Mouse (Mus musculus): ENCODE measurements around the gene Ptpre. TPM values are rescaled to one million over a fixed set of nuclear protein-coding genes. Genes with fewer than 3 reads are reported as not detected.
A peak's percentile ranks its signal among the peaks of the same experiment; 100 is the strongest.

Gene Ptpre
- polyA plus RNA-seq, 1 experiment from 2014 or later: 1.0 TPM

- no peak for ATAC-seq (replicated peaks; ENCODE audit: insufficient number of reproducible peaks, low FRiP score, low TSS enrichment, low read depth)
- WGBS: 88% methylated on average over 4 of the region's 4 CpGs
- Histone ChIP-seq H3K27ac (replicated peaks; ENCODE audit: low read depth, low read length) (no peak overlapping the region), H3K4me2 (ENCODE audit: low read depth, low read length) (no peak overlapping the region), H3K27me3 (ENCODE audit: control insufficient read depth, insufficient read depth, low read length) (no peaks in the 10 kb centered on the region), H3K9me3 (replicated peaks; ENCODE audit: control insufficient read depth, low read length) (no peaks in the 10 kb centered on the region), H3K4me1 (ENCODE audit: control insufficient read depth, insufficient read depth, low read length) (no peaks in the 10 kb centered on the region), H3K36me3 (replicated peaks; ENCODE audit: control insufficient read depth, insufficient read depth, low read depth, low read length) (no peaks in the 10 kb centered on the region), H3K4me3 (ENCODE audit: low read depth, low read length) (no peak overlapping the region), H3K9ac (replicated peaks; ENCODE audit: low read length) (no peak overlapping the region)
- DNase-seq (ENCODE audit: low spot score): no peak
These were observed 28.7 kb upstream of the Ptpre start for GRCm38 (mm10) chr7:135508602-135509001.

GRCm38 (mm10) chr7:135509272-135509671 is 28.0 kb upstream of the Ptpre start:
- H3K27ac ChIP-seq (replicated peaks; ENCODE audit: low read depth, low read length): no peak overlapping the region
- no peak for ATAC-seq (replicated peaks; ENCODE audit: insufficient number of reproducible peaks, low FRiP score, low TSS enrichment, low read depth)
- H3K36me3 ChIP-seq (replicated peaks; ENCODE audit: control insufficient read depth, insufficient read depth, low read depth, low read length): no peaks in the 10 kb centered on the region
- H3K9me3 ChIP-seq (replicated peaks; ENCODE audit: control insufficient read depth, low read length): no peaks in the 10 kb centered on the region
- DNase-seq (ENCODE audit: low spot score): no peak
- H3K27me3 ChIP-seq (ENCODE audit: control insufficient read depth, insufficient read depth, low read length): no peaks in the 10 kb centered on the region
- 89% methylated on average over 3 of the region's 3 CpGs for WGBS
- H3K9ac ChIP-seq (replicated peaks; ENCODE audit: low read length): no peak overlapping the region
- H3K4me3 ChIP-seq (ENCODE audit: low read depth, low read length): no peak overlapping the region
- no peaks in the 10 kb centered on the region for H3K4me1 ChIP-seq (ENCODE audit: control insufficient read depth, insufficient read depth, low read length)
- no peak overlapping the region for H3K4me2 ChIP-seq (ENCODE audit: low read depth, low read length)

- no peak for DNase-seq (ENCODE audit: low spot score)
- whole genome bisulfite sequencing: 86% methylated on average over 5 of the region's 5 CpGs
- Histone ChIP-seq H3K27me3 (ENCODE audit: control insufficient read depth, insufficient read depth, low read length) (no peaks in the 10 kb centered on the region), H3K4me2 (ENCODE audit: low read depth, low read length) (no peak overlapping the region), H3K9ac (replicated peaks; ENCODE audit: low read length) (no peak overlapping the region), H3K36me3 (replicated peaks; ENCODE audit: control insufficient read depth, insufficient read depth, low read depth, low read length) (no peaks in the 10 kb centered on the region), H3K9me3 (replicated peaks; ENCODE audit: control insufficient read depth, low read length) (no peaks in the 10 kb centered on the region), H3K27ac (replicated peaks; ENCODE audit: low read depth, low read length) (no peak overlapping the region), H3K4me3 (ENCODE audit: low read depth, low read length) (no peak overlapping the region), H3K4me1 (ENCODE audit: control insufficient read depth, insufficient read depth, low read length) (no peaks in the 10 kb centered on the region)
- no peak for ATAC-seq (replicated peaks; ENCODE audit: insufficient number of reproducible peaks, low FRiP score, low TSS enrichment, low read depth)
These were observed 26.9 kb upstream of the Ptpre start for GRCm38 (mm10) chr7:135510431-135510830.

GRCm38 (mm10) chr7:135511723-135512122 is 25.6 kb upstream of the Ptpre start:
- no peak overlapping the region for H3K9ac ChIP-seq (replicated peaks; ENCODE audit: low read length)
- DNase-seq (ENCODE audit: low spot score): no peak
- no peaks in the 10 kb centered on the region for H3K27me3 ChIP-seq (ENCODE audit: control insufficient read depth, insufficient read depth, low read length)
- H3K9me3 ChIP-seq (replicated peaks; ENCODE audit: control insufficient read depth, low read length): no peaks in the 10 kb centered on the region
- no peak overlapping the region for H3K4me2 ChIP-seq (ENCODE audit: low read depth, low read length)
- no peaks in the 10 kb centered on the region for H3K36me3 ChIP-seq (replicated peaks; ENCODE audit: control insufficient read depth, insufficient read depth, low read depth, low read length)
- no peak for ATAC-seq (replicated peaks; ENCODE audit: insufficient number of reproducible peaks, low FRiP score, low TSS enrichment, low read depth)
- H3K4me3 ChIP-seq (ENCODE audit: low read depth, low read length): no peak overlapping the region
- 83% methylated on average over 3 of the region's 3 CpGs for WGBS
- H3K4me1 ChIP-seq (ENCODE audit: control insufficient read depth, insufficient read depth, low read length): no peaks in the 10 kb centered on the region
- H3K27ac ChIP-seq (replicated peaks; ENCODE audit: low read depth, low read length): no peak overlapping the region

GRCm38 (mm10) chr7:135517191-135517590 is 20.1 kb upstream of the Ptpre start:
- no peak for ATAC-seq (replicated peaks; ENCODE audit: insufficient number of reproducible peaks, low FRiP score, low TSS enrichment, low read depth)
- no peak for DNase-seq (ENCODE audit: low spot score)
- 38% methylated on average over 4 of the region's 4 CpGs for WGBS

GRCm38 (mm10) chr7:135520241-135520640 is 17.0 kb upstream of the Ptpre start:
- Histone ChIP-seq H3K4me3 (ENCODE audit: low read depth, low read length) (no peak overlapping the region), H3K4me2 (ENCODE audit: low read depth, low read length) (no peak overlapping the region), H3K4me1 (ENCODE audit: control insufficient read depth, insufficient read depth, low read length) (no peaks in the 10 kb centered on the region), H3K27me3 (ENCODE audit: control insufficient read depth, insufficient read depth, low read length) (no peaks in the 10 kb centered on the region), H3K9me3 (replicated peaks; ENCODE audit: control insufficient read depth, low read length) (no peaks in the 10 kb centered on the region), H3K9ac (replicated peaks; ENCODE audit: low read length) (no peak overlapping the region), H3K27ac (replicated peaks; ENCODE audit: low read depth, low read length) (no peak overlapping the region), H3K36me3 (replicated peaks; ENCODE audit: control insufficient read depth, insufficient read depth, low read depth, low read length) (no peaks in the 10 kb centered on the region)
- WGBS: 63% methylated on average over 5 of the region's 5 CpGs
- no peak for ATAC-seq (replicated peaks; ENCODE audit: insufficient number of reproducible peaks, low FRiP score, low TSS enrichment, low read depth)
- no peak for DNase-seq (ENCODE audit: low spot score)

More at GRCm38 (mm10) chr7:135517191-135517590, 20.1 kb upstream of the Ptpre start:
- H3K4me1 ChIP-seq (ENCODE audit: control insufficient read depth, insufficient read depth, low read length): no peaks in the 10 kb centered on the region
- no peak overlapping the region for H3K9ac ChIP-seq (replicated peaks; ENCODE audit: low read length)
- H3K36me3 ChIP-seq (replicated peaks; ENCODE audit: control insufficient read depth, insufficient read depth, low read depth, low read length): no peaks in the 10 kb centered on the region
- no peaks in the 10 kb centered on the region for H3K9me3 ChIP-seq (replicated peaks; ENCODE audit: control insufficient read depth, low read length)
- H3K27ac ChIP-seq (replicated peaks; ENCODE audit: low read depth, low read length): no peak overlapping the region
- no peak overlapping the region for H3K4me3 ChIP-seq (ENCODE audit: low read depth, low read length)
- H3K4me2 ChIP-seq (ENCODE audit: low read depth, low read length): no peak overlapping the region
- H3K27me3 ChIP-seq (ENCODE audit: control insufficient read depth, insufficient read depth, low read length): no peaks in the 10 kb centered on the region

- Histone ChIP-seq H3K4me2 (ENCODE audit: low read depth, low read length) (no peak overlapping the region), H3K36me3 (replicated peaks; ENCODE audit: control insufficient read depth, insufficient read depth, low read depth, low read length) (no peaks in the 10 kb centered on the region), H3K9ac (replicated peaks; ENCODE audit: low read length) (no peak overlapping the region), H3K4me1 (ENCODE audit: control insufficient read depth, insufficient read depth, low read length) (no peaks in the 10 kb centered on the region), H3K27ac (replicated peaks; ENCODE audit: low read depth, low read length) (no peak overlapping the region), H3K9me3 (replicated peaks; ENCODE audit: control insufficient read depth, low read length) (no peaks in the 10 kb centered on the region), H3K27me3 (ENCODE audit: control insufficient read depth, insufficient read depth, low read length) (no peaks in the 10 kb centered on the region), H3K4me3 (ENCODE audit: low read depth, low read length) (no peak overlapping the region)
- ATAC-seq (replicated peaks; ENCODE audit: insufficient number of reproducible peaks, low FRiP score, low TSS enrichment, low read depth): no peak
- 69% methylated on average over 15 of the region's 15 CpGs for WGBS
- DNase-seq (ENCODE audit: low spot score): no peak
These were observed 15.3 kb upstream of the Ptpre start for GRCm38 (mm10) chr7:135521755-135522512.

GRCm38 (mm10) chr7:135523981-135524380 is 13.3 kb upstream of the Ptpre start:
- 72% methylated on average over 4 of the region's 4 CpGs for WGBS
- H3K27me3 ChIP-seq (ENCODE audit: control insufficient read depth, insufficient read depth, low read length): no peaks in the 10 kb centered on the region

More at GRCm38 (mm10) chr7:135523981-135524380, 13.3 kb upstream of the Ptpre start:
- Histone ChIP-seq H3K9me3 (replicated peaks; ENCODE audit: control insufficient read depth, low read length) (no peaks in the 10 kb centered on the region), H3K4me3 (ENCODE audit: low read depth, low read length) (no peak overlapping the region), H3K27ac (replicated peaks; ENCODE audit: low read depth, low read length) (no peak overlapping the region), H3K4me1 (ENCODE audit: control insufficient read depth, insufficient read depth, low read length) (no peaks in the 10 kb centered on the region), H3K36me3 (replicated peaks; ENCODE audit: control insufficient read depth, insufficient read depth, low read depth, low read length) (no peaks in the 10 kb centered on the region), H3K4me2 (ENCODE audit: low read depth, low read length) (no peak overlapping the region), H3K9ac (replicated peaks; ENCODE audit: low read length) (no peak overlapping the region)
- ATAC-seq (replicated peaks; ENCODE audit: insufficient number of reproducible peaks, low FRiP score, low TSS enrichment, low read depth): no peak
- DNase-seq (ENCODE audit: low spot score): peak; percentile 10

Measured in embryonic facial prominence, embryonic 11.5 days (tissue).